In genomic region chr8:105861951-105862350, GRCm38 (mm10) we compare ENCODE assay signal across 1 mouse cellular context.
TF ChIP-seq lines count a peak whose summit lies in the region.

No protein-coding gene starts in this region.

TF ChIP-seq in MEL, 35 proteins besides CTCF, POLR2A, EP300 and RAD21:
- TF ChIP-seq SIN3A (IDR thresholded peaks at IDR 0.05; ENCODE audit: low read length) (no peak), HCFC1 (IDR thresholded peaks at IDR 0.05; ENCODE audit: low read depth, low read length) (0 out of 2 replicates have a peak, but pooled peaks have one; percentile 3), ZNF384 (IDR thresholded peaks at IDR 0.05; ENCODE audit: low read depth, low read length) (peak; percentile 85), SMC3 (IDR thresholded peaks at IDR 0.05; ENCODE audit: low read depth, low read length) (peak; percentile 40)
